Mouse (Mus musculus) frontal cortex, adult 2 months (tissue): ENCODE measurements at regions not wholly inside any gene's neighbourhood (a gene's known extent, or its start where the extent isn't known, plus 50 kb on each side); places are given as distances from the start of the nearest gene placed in this dataset.

Source experiments
- DNase-seq, 2 experiments: peaks; one replicate each; pipeline ENCODE4 v3.0.0; 2022; ENCODE audit warnings: low spot score in 1 of 2; ENCODE audit errors: extremely low spot score in 1 of 2

GRCm38 (mm10) chr4:17569061-17569460, 2036.2 kb upstream of the Gm12353 start:
- DNase-seq, result peak in 1 of 2 experiments; percentile 27
